Mouse (Mus musculus) intestine, embryonic 15.5 days (tissue): ENCODE results near the gene Fut2. TPM values are rescaled to one million over a fixed set of nuclear protein-coding genes. Genes with fewer than 3 reads are reported as not detected.
A peak's percentile ranks its signal among the peaks of the same experiment; 100 is the strongest.

Experiments
- ATAC-seq: fragments of 200-750 bp; cut with Nextera tagmentation; 2 replicates; pipeline ENCODE4 v1.8.0; 2017; ENCODE audit warnings: moderate TSS enrichment, moderate library complexity
- H3K27ac ChIP-seq: fragments of 300-500 bp; sonication (generic); 2 replicates; pipeline ENCODE4 v1.5.1; 2015; ENCODE audit warnings: mild to moderate bottlenecking, inconsistent platforms
- H3K27me3 ChIP-seq: fragments of 300-500 bp; sonication (generic); replicated peaks from 2 replicates; pipeline ENCODE4 v1.6.1; 2015; ENCODE audit warnings: inconsistent platforms
- H3K36me3 ChIP-seq: fragments of 300-500 bp; sonication (generic); 2 replicates; pipeline ENCODE4 v1.6.1; 2015; ENCODE audit warnings: inconsistent platforms
- H3K4me1 ChIP-seq: fragments of 300-500 bp; sonication (generic); replicated peaks from 2 replicates; pipeline ENCODE4 v1.6.1; 2015; ENCODE audit warnings: inconsistent platforms
- H3K4me2 ChIP-seq: fragments of 300-500 bp; sonication (generic); replicated peaks from 2 replicates; pipeline ENCODE4 v1.6.1; 2015; ENCODE audit warnings: mild to moderate bottlenecking, inconsistent platforms
- H3K4me3 ChIP-seq: fragments of 300-500 bp; sonication (generic); replicated peaks from 2 replicates; pipeline ENCODE4 v1.5.1; 2015; ENCODE audit warnings: inconsistent platforms
- H3K9ac ChIP-seq: fragments of 300-500 bp; sonication (generic); 2 replicates; pipeline ENCODE4 v1.6.1; 2015; ENCODE audit warnings: inconsistent platforms
- H3K9me3 ChIP-seq: fragments of 300-500 bp; sonication (generic); 2 replicates; pipeline ENCODE4 v1.6.1; 2016; ENCODE audit warnings: inconsistent platforms
- WGBS: fragments of 180-500 bp; shearing (Covaris S2); methylation state at CpG from one replicate; pipeline ENCODE4 v1.1.7; 2015; 5-methylcytosine and 5-hydroxymethylcytosine counted together
- polyA plus RNA-seq: library from polyadenylated mRNA; unstranded; fragments of >200 nt; fragmentation: Nextera tagmentation; extraction: Ambion mirVana; gene quantifications from 2 replicates; pipeline ENCODE4 v1.2.1, GENCODE M21; 2015

The Fut2 gene
- polyA plus RNA-seq, 1 experiment from 2014 or later = 12.2 TPM

- Histone ChIP-seq H3K27ac (peak overlapping the region; percentile 22; the same call in 1 of the 2 replicates), H3K4me3 (no peak overlapping the region; the same call in 1 of the 2 replicates), H3K9ac (no peak overlapping the region), H3K4me2 (peak overlapping the region; percentile 88), H3K9me3 (no peaks in the 10 kb centered on the region), H3K27me3 (peaks cover 24% of the 10 kb centered on the region), H3K36me3 (no peaks in the 10 kb centered on the region), H3K4me1 (peaks cover 31% of the 10 kb centered on the region)
- ATAC-seq = no peak
- WGBS = 30% methylated on average over 11 of the region's 11 CpGs
Observed at GRCm38 (mm10) chr7:45701072-45701471, 34.9 kb upstream of the Fut2 start.

GRCm38 (mm10) chr7:45700301-45701015 lies 34.3 kb upstream of the Fut2 start:
- Histone ChIP-seq H3K9ac (peak overlapping the region; percentile 50), H3K4me3 (peak overlapping the region; percentile 39), H3K27me3 (peaks cover 24% of the 10 kb centered on the region), H3K27ac (no peak overlapping the region), H3K9me3 (no peaks in the 10 kb centered on the region), H3K4me1 (peaks cover 25% of the 10 kb centered on the region), H3K4me2 (peak overlapping the region; percentile 88), H3K36me3 (no peaks in the 10 kb centered on the region)
- under 1% methylated on average over 20 of the region's 20 CpGs for WGBS
- no peak for ATAC-seq

- Histone ChIP-seq H3K36me3 (no peaks in the 10 kb centered on the region), H3K27ac (no peak within 1 kb of the TSS), H3K4me1 (peaks cover 21% of the 10 kb centered on the region), H3K4me2 (peak within 1 kb of the TSS; percentile 88), H3K9me3 (no peaks in the 10 kb centered on the region), H3K9ac (peak within 1 kb of the TSS; percentile 50), H3K27me3 (peaks cover 24% of the 10 kb centered on the region), H3K4me3 (peak within 1 kb of the TSS; percentile 39)
- WGBS = 4% methylated on average over 36 of the region's 36 CpGs
- no peak for ATAC-seq
Observed at GRCm38 (mm10) chr7:45699523-45700141, 33.4 kb upstream of the Fut2 start, which contains the start of gene Car11. TSS of gene Car11 (plus strand) at chr7:45699843.

- Histone ChIP-seq H3K4me1 (peaks cover 13% of the 10 kb centered on the region), H3K27ac (no peak overlapping the region), H3K9ac (no peak overlapping the region), H3K4me2 (no peak overlapping the region), H3K36me3 (no peaks in the 10 kb centered on the region), H3K27me3 (peaks cover 24% of the 10 kb centered on the region), H3K4me3 (no peak overlapping the region), H3K9me3 (no peaks in the 10 kb centered on the region)
- WGBS = 83% methylated on average over 7 of the region's 7 CpGs
- ATAC-seq = no peak
Observed at GRCm38 (mm10) chr7:45697894-45698293, 31.7 kb upstream of the Fut2 start.

- Histone ChIP-seq H3K4me1 (peaks cover 7% of the 10 kb centered on the region), H3K4me2 (no peak overlapping the region), H3K27ac (no peak overlapping the region), H3K9ac (no peak overlapping the region), H3K36me3 (no peaks in the 10 kb centered on the region), H3K4me3 (no peak overlapping the region), H3K9me3 (no peaks in the 10 kb centered on the region), H3K27me3 (peaks cover 18% of the 10 kb centered on the region)
- 17% methylated on average over 6 of the region's 6 CpGs for WGBS
- no peak for ATAC-seq
Observed at GRCm38 (mm10) chr7:45695098-45695497, 28.9 kb upstream of the Fut2 start.

- no peaks in the 10 kb centered on the region for H3K4me1 ChIP-seq
- no peak for ATAC-seq
- H3K4me2 ChIP-seq = no peak within 1 kb of the TSS
- H3K9me3 ChIP-seq = no peaks in the 10 kb centered on the region
- H3K27me3 ChIP-seq = peaks cover 8% of the 10 kb centered on the region
- WGBS = 90% methylated on average over 50 of the region's 50 CpGs
- H3K9ac ChIP-seq = no peak within 1 kb of the TSS
- H3K27ac ChIP-seq = no peak within 1 kb of the TSS
- H3K36me3 ChIP-seq = no peaks in the 10 kb centered on the region
- H3K4me3 ChIP-seq = no peak within 1 kb of the TSS
Observed at GRCm38 (mm10) chr7:45693921-45694591, 27.9 kb upstream of the Fut2 start, which contains the start of gene Sec1. TSS of gene Sec1 (minus strand) at chr7:45694402.

GRCm38 (mm10) chr7:45692364-45692763 lies 26.2 kb upstream of the Fut2 start:
- ATAC-seq = no peak
- no peaks in the 10 kb centered on the region; the same call in 1 of the 2 replicates for H3K27me3 ChIP-seq
- 79% methylated on average over 2 of the region's 2 CpGs for WGBS

GRCm38 (mm10) chr7:45689800-45690199 lies 23.6 kb upstream of the Fut2 start:
- H3K27ac ChIP-seq = no peak overlapping the region
- WGBS = 57% methylated on average over 11 of the region's 11 CpGs
- no peaks in the 10 kb centered on the region for H3K36me3 ChIP-seq
- H3K9me3 ChIP-seq = no peaks in the 10 kb centered on the region
- H3K4me2 ChIP-seq = no peak overlapping the region
- peaks cover 19% of the 10 kb centered on the region for H3K4me1 ChIP-seq
- no peak overlapping the region for H3K9ac ChIP-seq
- H3K27me3 ChIP-seq = no peaks in the 10 kb centered on the region; the same call in 1 of the 2 replicates
- ATAC-seq = no peak
- H3K4me3 ChIP-seq = no peak overlapping the region

More at GRCm38 (mm10) chr7:45692364-45692763, 26.2 kb upstream of the Fut2 start:
- H3K4me2 ChIP-seq = no peak overlapping the region
- H3K4me1 ChIP-seq = no peaks in the 10 kb centered on the region
- no peaks in the 10 kb centered on the region for H3K9me3 ChIP-seq
- H3K27ac ChIP-seq = no peak overlapping the region
- no peak overlapping the region for H3K4me3 ChIP-seq
- no peaks in the 10 kb centered on the region for H3K36me3 ChIP-seq
- H3K9ac ChIP-seq = no peak overlapping the region

GRCm38 (mm10) chr7:45689099-45689498 lies 22.9 kb upstream of the Fut2 start:
- no peak overlapping the region for H3K4me2 ChIP-seq
- no peaks in the 10 kb centered on the region for H3K36me3 ChIP-seq
- H3K4me1 ChIP-seq = peaks cover 20% of the 10 kb centered on the region
- ATAC-seq = no peak
- no peak overlapping the region for H3K27ac ChIP-seq
- 69% methylated on average over 6 of the region's 6 CpGs for WGBS
- H3K9ac ChIP-seq = no peak overlapping the region
- no peak overlapping the region for H3K4me3 ChIP-seq
- H3K9me3 ChIP-seq = no peaks in the 10 kb centered on the region
- H3K27me3 ChIP-seq = no peaks in the 10 kb centered on the region; the same call in 1 of the 2 replicates

GRCm38 (mm10) chr7:45686841-45687240 lies 20.6 kb upstream of the Fut2 start:
- no peaks in the 10 kb centered on the region for H3K36me3 ChIP-seq
- WGBS = 53% methylated on average over 3 of the region's 3 CpGs

GRCm38 (mm10) chr7:45685811-45686210 lies 19.6 kb upstream of the Fut2 start:
- peak overlapping the region; percentile 6; the same call in 1 of the 2 replicates for H3K4me2 ChIP-seq

More at GRCm38 (mm10) chr7:45686841-45687240, 20.6 kb upstream of the Fut2 start:
- no peak overlapping the region for H3K4me3 ChIP-seq
- H3K27ac ChIP-seq = no peak overlapping the region
- peaks cover 27% of the 10 kb centered on the region for H3K4me1 ChIP-seq
- no peak overlapping the region for H3K4me2 ChIP-seq
- no peaks in the 10 kb centered on the region; the same call in 1 of the 2 replicates for H3K27me3 ChIP-seq
- ATAC-seq = no peak
- no peaks in the 10 kb centered on the region for H3K9me3 ChIP-seq
- no peak overlapping the region for H3K9ac ChIP-seq

More at GRCm38 (mm10) chr7:45685811-45686210, 19.6 kb upstream of the Fut2 start:
- ATAC-seq = no peak
- Histone ChIP-seq H3K4me1 (peaks cover 30% of the 10 kb centered on the region), H3K4me3 (no peak overlapping the region), H3K27me3 (no peaks in the 10 kb centered on the region; the same call in 1 of the 2 replicates), H3K9ac (peak overlapping the region; percentile 34; the same call in 1 of the 2 replicates), H3K36me3 (no peaks in the 10 kb centered on the region), H3K9me3 (no peaks in the 10 kb centered on the region), H3K27ac (peak overlapping the region; percentile 27; the same call in 1 of the 2 replicates)
- 33% methylated on average over 10 of the region's 10 CpGs for WGBS
